Mouse (Mus musculus): Measurements from ENCODE around the gene Ncor2. TPM values are rescaled to one million over a fixed set of nuclear protein-coding genes. Genes with fewer than 3 reads are reported as not detected.

Ncor2 gene
- total RNA-seq, 2 experiments from 2014 or later, result 123 to 153 TPM

DNA sequence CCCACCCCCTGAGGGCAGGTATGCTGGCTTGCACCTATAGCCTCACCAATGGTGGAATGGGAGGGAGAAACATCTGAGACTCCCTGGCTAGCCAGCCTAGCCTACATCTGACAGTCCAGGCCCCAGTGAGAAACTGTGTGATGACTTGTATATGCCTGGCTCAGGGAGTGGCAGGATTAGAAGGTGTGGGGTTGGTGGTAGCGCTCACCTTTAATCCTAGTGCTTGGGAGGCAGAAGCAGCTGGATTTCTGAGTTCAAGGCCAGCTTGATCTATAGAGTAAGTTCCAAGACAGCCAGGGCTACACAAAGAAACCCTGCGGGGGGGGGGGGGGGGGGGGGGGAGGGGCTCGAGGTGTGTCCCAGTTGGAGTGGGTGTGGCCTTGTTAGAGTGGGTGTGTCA lies 16.6 kb downstream of the Ncor2 start:
- no peak for TF ChIP-seq CTCF (IDR thresholded peaks at IDR 0.05)
- DNase-seq, result no peak
- Histone ChIP-seq H3K4me3 (no peak overlapping the region), H3K27ac (no peak overlapping the region; the same call in 1 of the 2 replicates)
- intact Hi-C loops (cut with DNase I), result no loop called here

DNA sequence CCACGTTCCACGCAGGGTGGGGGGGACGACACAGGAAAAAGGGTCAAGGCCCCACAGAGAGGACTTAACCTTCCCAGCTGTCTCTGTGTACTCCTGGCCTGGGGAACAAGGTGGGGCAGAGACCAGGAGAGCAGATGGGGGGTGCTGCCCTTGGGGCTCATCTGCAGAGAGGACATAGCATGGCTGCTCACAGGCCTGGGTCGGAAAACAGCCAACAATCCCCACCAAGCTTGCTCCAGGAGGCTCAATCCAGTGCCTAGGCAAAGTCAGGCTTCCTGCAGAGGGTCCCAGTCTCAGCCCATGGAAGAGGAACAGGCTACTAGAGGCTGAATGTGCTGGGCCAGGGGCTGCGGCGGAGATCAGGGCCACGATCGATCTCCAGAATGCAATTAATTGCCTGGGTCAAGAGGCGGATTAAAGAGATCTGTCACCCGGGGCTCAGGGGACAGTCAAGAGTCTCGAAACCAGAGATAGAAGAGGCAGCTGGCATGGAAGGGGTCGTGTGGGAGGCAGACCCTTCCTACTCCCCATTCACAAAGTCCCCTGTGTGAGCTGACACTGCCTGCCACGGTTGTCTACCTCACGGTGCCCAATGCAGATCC lies 19.1 kb downstream of the Ncor2 start:
- no peak for TF ChIP-seq CTCF (IDR thresholded peaks at IDR 0.05)
- intact Hi-C loops (cut with DNase I), result loop anchor here (2.0 kb wide), 1 partner anchor 15 kb away; no protein-coding TSS in a partner anchor
- Histone ChIP-seq H3K4me3 (peak overlapping the region; percentile 65), H3K27ac (peak overlapping the region; percentile 93)
- DNase-seq, result no peak

DNA sequence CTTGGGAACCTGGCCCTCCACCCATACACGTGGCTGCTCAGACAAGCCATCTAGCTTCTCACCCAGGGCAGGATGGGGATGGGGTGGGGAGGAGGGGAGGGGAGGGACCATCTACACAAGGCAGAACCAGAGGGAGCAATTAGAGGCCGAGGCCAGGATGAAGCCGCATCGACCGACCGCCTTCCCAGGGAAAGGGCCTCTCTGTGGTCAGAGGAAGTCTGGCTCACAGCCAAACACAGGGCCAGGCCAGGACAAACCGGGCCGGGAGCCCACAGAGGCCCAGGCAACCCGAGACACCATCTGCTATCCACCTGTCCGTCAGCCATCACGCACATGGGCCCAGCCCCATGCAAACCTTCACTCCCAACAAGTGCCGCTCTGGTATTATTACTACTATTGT lies 19.7 kb downstream of the Ncor2 start:
- DNase-seq, result peak; percentile 94
- intact Hi-C loops (cut with DNase I), result loop anchor here (2.0 kb wide), 1 partner anchor 16 kb away; no protein-coding TSS in a partner anchor
- no peak for TF ChIP-seq CTCF (IDR thresholded peaks at IDR 0.05)
- Histone ChIP-seq H3K27ac (peak overlapping the region; percentile 93), H3K4me3 (peak overlapping the region; percentile 65)

DNA sequence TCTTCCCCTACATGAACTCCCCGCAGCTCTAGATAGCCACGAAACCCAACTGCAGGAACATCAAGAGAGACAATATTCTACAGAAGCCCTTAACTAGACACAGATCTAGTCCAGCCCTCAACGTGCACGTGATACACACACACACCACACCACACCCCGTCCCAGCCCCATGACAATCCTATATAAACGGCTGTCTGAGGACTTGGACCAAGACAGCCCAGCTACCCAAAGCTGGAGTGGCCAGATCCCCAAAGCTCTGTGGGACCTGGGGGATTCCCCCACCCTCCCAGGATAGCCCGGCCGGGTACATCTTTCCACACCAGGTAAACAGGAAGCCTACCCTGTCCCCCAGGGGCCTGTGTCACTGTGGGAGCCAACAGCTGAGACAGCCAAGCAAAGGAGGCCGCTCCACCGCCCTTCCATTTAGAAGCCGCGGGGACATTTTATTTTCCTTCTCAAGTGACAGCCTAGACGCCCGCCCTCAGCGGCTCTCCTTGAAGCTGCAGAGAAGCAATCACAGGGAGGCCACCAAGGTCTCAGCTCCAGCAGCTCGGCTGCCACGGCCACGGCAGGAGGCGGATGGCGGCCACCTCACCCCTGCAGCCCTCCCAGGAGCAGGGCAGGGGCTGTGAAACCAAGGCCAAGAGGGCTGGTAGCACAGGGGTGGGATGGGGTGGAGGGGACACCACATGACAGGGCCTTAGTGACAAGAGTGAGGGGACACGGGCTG lies 20.6 kb downstream of the Ncor2 start:
- intact Hi-C loops (cut with DNase I), result loop anchor here (2.0 kb wide), 1 partner anchor 16 kb away; no protein-coding TSS in a partner anchor
- peak overlapping the region; percentile 65 for H3K4me3 ChIP-seq
- DNase-seq, result peak; percentile 85
- TF ChIP-seq CTCF (IDR thresholded peaks at IDR 0.05), result no peak
- peak overlapping the region; percentile 93 for H3K27ac ChIP-seq

DNA sequence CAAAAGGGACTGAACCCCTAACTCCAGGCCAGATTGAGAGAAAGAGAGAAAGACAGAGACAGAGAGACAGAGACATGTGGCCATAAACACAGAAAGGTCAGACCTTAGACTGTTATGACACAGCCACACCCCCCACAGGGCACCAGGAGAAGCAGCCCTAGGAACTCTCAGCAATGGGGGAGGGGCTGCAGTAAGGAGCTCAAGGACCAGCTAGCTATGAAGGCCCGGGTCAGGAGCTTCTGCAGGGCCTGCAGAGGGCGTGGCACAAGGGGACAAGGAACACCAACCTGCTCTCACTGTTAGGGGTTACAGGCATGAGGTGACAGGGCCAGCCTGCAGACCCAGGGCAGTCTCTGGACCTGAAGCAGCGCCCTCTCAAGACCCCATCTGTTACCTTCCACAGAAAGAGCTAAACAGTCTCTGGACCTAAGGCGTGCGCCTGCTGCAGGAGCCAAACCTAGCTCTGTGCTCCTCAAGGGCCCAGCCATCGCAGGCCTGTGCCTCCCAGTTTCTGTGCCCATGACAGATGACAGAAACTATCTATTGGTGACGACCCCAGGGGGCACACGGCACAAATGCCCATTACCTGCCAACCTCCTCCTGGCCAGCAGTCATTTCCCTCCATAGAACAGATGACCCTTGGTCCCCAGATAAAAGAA lies 21.5 kb downstream of the Ncor2 start:
- intact Hi-C loops (cut with DNase I), result loop anchor here (2.0 kb wide), 1 partner anchor 17 kb away; no protein-coding TSS in a partner anchor
- TF ChIP-seq CTCF (IDR thresholded peaks at IDR 0.05), result no peak
- Histone ChIP-seq H3K4me3 (peak overlapping the region; percentile 13), H3K27ac (peak overlapping the region; percentile 93)
- no peak for DNase-seq

DNA sequence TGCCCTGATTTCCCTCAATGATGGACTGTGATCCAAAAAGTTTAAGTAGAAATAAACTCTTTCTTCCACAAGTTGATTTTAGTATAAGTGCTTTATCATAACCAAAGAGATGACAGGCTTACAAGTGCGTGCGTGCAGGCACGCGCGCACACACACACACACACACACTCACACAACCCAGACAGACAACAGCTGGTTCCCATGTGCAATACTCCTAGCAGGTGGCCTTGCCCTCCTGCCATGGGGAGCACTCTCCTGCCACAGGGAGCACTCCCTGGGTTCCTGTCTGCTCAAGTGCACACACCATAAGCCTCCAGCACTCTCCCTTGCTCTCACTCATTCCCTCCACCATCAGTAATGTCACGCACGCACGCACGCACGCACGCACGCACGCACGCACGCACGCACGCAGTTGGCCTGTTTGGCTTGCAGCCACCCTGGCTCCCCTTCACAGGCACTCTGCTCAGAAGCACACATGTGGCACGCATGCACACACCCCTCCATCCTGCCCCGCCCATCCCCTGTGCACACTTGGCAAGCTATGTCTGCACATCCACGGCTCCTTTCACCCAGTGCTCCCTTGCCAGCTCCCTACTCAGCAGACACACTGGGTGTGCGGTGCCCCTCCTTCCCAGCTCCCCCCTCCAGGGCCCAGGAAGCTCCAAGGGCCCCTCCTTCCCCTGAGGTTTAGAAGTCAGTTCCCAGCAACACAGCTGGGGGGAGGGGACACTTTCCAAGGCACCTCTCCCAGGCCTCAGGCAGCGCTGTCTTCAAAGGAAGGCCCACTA lies 22.4 kb downstream of the Ncor2 start:
- Histone ChIP-seq H3K4me3 (no peak overlapping the region), H3K27ac (peak overlapping the region; percentile 93)
- DNase-seq, result peak; percentile 65
- intact Hi-C loops (cut with DNase I), result no loop called here
- no peak for TF ChIP-seq CTCF (IDR thresholded peaks at IDR 0.05)

DNA sequence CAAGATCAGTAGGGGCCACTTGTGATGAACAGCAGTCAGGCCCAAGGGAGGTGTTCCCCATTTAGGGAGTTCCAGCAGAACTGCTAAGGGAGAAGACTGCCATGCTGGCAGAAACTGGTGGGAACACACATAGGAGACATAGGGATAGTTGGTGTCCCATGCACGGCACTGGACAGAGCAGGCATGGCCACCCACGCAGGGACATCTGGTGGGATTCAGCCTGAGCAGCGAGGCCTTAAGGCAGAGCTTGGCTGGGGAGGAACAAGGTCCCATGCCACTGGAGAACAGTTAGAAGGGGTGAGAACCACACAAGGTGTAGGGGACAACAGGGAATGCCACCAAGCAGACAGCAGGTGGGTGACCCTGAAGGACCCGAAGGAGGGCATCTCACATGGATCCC lies 23.6 kb downstream of the Ncor2 start:
- H3K27ac ChIP-seq, result peak overlapping the region; percentile 93
- no peak for TF ChIP-seq CTCF (IDR thresholded peaks at IDR 0.05)
- intact Hi-C loops (cut with DNase I), result no loop called here
- no peak overlapping the region for H3K4me3 ChIP-seq
- no peak for DNase-seq

DNA sequence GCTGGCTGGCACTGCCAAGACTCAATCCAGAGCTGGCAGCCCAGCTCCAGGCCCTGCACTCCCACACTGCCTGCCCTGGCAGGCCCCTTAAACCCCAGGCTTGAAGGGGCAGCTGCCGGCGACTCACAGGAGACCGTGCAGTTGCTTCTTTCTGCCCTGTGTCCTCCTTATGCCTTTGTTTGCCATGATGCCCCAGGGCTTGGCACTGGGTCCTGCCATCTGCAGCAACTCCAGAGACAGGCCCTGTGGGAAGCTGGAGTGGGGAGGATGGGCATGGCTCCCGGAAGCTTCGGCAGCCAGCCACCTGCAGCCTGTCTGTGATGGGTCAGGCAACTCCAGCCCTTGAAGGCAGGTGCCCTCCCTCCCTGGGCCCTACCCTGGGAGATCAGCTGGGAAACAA lies 24.0 kb downstream of the Ncor2 start:
- peak; percentile 89 for DNase-seq
- H3K4me3 ChIP-seq, result peak overlapping the region; percentile 5; the same call in 1 of the 2 replicates
- intact Hi-C loops (cut with DNase I), result no loop called here
- peak overlapping the region; percentile 93 for H3K27ac ChIP-seq
- TF ChIP-seq CTCF (IDR thresholded peaks at IDR 0.05), result no peak

DNA sequence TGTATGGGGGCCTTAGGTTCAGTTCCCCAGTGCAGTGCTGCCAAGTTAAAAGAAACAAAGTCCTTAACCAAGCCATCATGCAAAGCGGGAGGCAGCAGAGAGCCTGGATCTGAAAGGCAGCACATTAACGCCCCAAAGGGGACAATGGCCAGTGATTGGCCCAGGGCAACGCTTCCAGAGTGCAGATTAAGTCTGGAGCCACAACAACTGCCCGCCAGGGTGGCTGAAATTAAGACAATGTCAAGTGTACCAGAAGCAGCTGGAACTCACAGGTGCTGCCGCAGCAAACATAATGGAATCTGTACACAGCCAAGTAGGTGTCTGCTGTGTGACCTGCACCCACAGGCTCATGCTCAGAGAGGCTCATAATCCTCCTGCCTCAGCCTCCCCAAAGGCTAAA lies 24.8 kb downstream of the Ncor2 start:
- H3K27ac ChIP-seq, result peak overlapping the region; percentile 93
- no peak overlapping the region for H3K4me3 ChIP-seq
- TF ChIP-seq CTCF (IDR thresholded peaks at IDR 0.05), result no peak
- intact Hi-C loops (cut with DNase I), result no loop called here
- no peak for DNase-seq

DNA sequence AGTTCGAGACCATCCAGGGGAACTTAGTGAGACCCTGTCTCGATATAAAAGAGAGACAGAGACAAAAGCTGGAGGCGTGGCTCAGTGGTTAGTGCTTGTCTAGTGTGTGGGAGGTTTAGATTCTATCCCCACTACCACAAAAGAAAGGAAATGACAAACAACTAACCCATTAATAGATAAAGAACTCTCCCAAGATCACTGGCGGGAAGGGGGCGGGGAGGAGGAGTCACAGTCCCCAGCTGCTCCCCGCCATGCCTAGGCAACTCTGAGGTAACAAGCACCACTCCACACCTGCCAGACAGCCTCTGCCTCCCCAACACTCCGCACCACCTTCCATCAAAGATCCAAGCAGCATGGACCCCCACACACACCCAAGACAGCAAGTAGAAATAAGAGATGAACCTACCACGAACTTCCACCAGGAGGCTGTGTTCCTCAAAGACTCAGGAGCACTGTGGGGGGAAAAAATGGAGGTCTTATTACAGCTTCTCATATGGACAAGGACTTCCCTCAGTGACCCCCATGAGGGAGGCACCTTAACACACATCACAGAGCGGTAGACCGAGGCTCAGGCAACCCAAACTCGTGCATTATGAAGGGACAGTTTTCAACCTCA lies 25.7 kb downstream of the Ncor2 start:
- H3K27ac ChIP-seq, result peak overlapping the region; percentile 24; the same call in 1 of the 2 replicates
- intact Hi-C loops (cut with DNase I), result no loop called here
- H3K4me3 ChIP-seq, result no peak overlapping the region
- TF ChIP-seq CTCF (IDR thresholded peaks at IDR 0.05), result peak; percentile 9; the same call in 1 of the 2 replicates
- DNase-seq, result no peak

DNA sequence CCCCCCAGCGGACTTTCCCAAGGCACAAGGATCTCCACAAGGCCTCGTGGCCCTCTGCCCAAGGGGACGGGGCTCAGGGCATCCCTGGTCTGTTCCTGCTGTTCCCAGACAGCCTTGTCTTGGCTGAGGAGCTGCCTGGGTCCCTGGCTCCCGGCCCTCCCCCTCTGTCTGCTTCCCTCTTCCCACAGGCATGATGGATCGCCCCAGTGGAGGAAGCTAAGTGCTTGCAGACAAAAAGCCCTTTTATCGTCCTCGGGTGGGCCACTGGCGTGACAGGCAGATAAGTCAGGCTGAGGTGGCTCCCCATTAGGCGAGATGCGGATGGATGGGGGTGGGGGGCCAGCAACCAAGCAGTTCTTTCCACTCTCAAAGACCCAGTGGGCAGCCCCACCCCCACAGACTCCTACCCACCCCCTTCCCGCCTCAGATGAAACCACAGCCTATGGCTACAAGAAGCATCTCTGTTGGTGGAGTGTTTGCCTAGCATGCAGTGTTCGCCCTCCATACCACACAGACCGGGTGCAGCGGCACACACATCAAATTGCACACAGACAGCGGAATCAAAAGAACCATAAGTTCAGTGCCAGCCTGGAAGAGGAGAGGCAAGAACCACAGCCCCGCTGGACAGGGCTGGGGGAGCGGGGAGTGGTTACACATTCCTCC lies 27.0 kb downstream of the Ncor2 start:
- no peak for TF ChIP-seq CTCF (IDR thresholded peaks at IDR 0.05)
- no peak overlapping the region for H3K4me3 ChIP-seq
- no peak for DNase-seq
- intact Hi-C loops (cut with DNase I), result no loop called here
- H3K27ac ChIP-seq, result peak overlapping the region; percentile 62

Measured in gastrocnemius, adult 2 months (tissue).